Mouse (Mus musculus) neural tube, embryonic 15.5 days (tissue): ENCODE data around the gene Gm26602. TPM values are rescaled to one million over a fixed set of nuclear protein-coding genes. Genes with fewer than 3 reads are reported as not detected.

Experiments used
- ATAC-seq: fragments of 200-750 bp; cut with Nextera tagmentation; 2 replicates; pipeline ENCODE4 v1.8.0; 2017; ENCODE audit warnings: mild to moderate bottlenecking, moderate TSS enrichment, moderate library complexity; ENCODE audit not compliant: low FRiP score
- H3K27ac ChIP-seq: fragments of 300-500 bp; sonication (generic); replicated peaks from 2 replicates; pipeline ENCODE4 v1.5.1; 2015; ENCODE audit warnings: mild to moderate bottlenecking, inconsistent platforms
- H3K27me3 ChIP-seq: fragments of 300-500 bp; sonication (generic); replicated peaks from 2 replicates; pipeline ENCODE4 v1.6.1; 2015; ENCODE audit warnings: inconsistent platforms
- H3K36me3 ChIP-seq: fragments of 300-500 bp; sonication (generic); 2 replicates; pipeline ENCODE4 v1.6.1; 2015; ENCODE audit warnings: inconsistent platforms
- H3K4me1 ChIP-seq: fragments of 300-500 bp; sonication (generic); 2 replicates; pipeline ENCODE4 v1.6.1; 2015; ENCODE audit warnings: inconsistent platforms
- H3K4me2 ChIP-seq: fragments of 300-500 bp; sonication (generic); 2 replicates; pipeline ENCODE4 v1.6.1; 2015; ENCODE audit warnings: inconsistent platforms, mild to moderate bottlenecking, moderate library complexity
- H3K4me3 ChIP-seq: fragments of 300-500 bp; sonication (generic); replicated peaks from 2 replicates; pipeline ENCODE4 v1.5.1; 2015; ENCODE audit warnings: mild to moderate bottlenecking, inconsistent platforms
- H3K9ac ChIP-seq: fragments of 300-500 bp; sonication (generic); replicated peaks from 2 replicates; pipeline ENCODE4 v1.6.1; 2015; ENCODE audit warnings: mild to moderate bottlenecking, inconsistent platforms
- H3K9me3 ChIP-seq: fragments of 300-500 bp; sonication (generic); replicated peaks from 2 replicates; pipeline ENCODE4 v1.6.1; 2016; ENCODE audit warnings: inconsistent platforms
- WGBS: fragments of 180-500 bp; shearing (Covaris S2); methylation state at CpG from one replicate; pipeline ENCODE4 v1.1.7; 2015; ENCODE audit warnings: mixed read lengths; 5-methylcytosine and 5-hydroxymethylcytosine counted together
- polyA plus RNA-seq: library from polyadenylated mRNA; unstranded; fragments of >200 nt; fragmentation: Nextera tagmentation; extraction: Ambion mirVana; gene quantifications from 2 replicates; pipeline ENCODE4 v1.2.1, GENCODE M21; 2015

Gene Gm26602
- polyA plus RNA-seq, 1 experiment from 2014 or later, result 23.6 TPM

DNA sequence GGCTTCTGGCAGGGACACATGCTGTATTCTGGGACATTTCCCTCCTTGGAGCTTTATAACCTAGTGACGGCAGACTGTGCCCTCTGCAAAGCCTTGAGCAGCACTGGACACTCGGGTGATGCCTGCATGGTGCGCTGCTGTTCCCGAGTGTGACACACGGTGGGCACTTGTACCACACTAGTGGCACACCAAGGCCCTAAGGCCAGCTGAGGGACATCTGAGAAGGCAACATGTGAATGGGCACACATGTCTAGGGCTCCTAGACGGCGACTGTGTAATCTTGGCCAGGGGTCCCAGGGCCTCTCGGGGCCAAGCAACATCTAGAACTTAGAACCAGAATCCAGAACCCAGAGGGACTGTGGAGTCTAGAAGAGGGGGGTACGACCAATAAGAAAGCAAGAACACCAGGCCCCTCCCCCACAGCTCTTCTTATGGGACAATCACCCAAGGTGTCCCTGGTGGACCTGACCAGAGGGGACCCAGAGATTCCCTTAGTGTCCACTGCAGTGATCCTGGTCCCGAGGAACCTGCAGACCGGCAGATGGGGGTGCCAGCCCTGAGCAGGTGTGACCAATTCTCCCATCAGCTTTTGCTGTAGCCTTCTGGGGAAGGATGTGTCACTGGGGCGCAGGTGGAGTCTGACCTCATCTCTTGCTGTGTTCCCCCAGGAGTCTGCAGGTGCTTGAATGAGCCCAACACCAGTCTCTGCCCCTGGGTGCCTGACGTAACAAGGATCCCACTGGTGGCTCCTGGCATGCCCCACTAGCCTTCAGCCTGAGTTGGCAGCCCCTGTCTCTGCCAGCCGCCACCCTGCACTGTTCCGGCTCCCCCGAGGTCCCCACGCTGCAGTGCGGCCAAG lies 19.5 kb downstream of the Gm26602 start:
- ATAC-seq, result no peak
- peak overlapping the region; percentile 88 for H3K4me2 ChIP-seq
- peaks cover 9% of the 10 kb centered on the region for H3K36me3 ChIP-seq
- H3K27me3 ChIP-seq, result no peaks in the 10 kb centered on the region
- H3K9me3 ChIP-seq, result no peaks in the 10 kb centered on the region
- 72% methylated on average over 18 of the region's 18 CpGs for whole genome bisulfite sequencing
- H3K9ac ChIP-seq, result 0 out of 2 replicates have a peak overlapping the region, but pooled peaks have one; percentile 29
- peaks cover 73% of the 10 kb centered on the region for H3K4me1 ChIP-seq
- no peak overlapping the region for H3K4me3 ChIP-seq
- peak overlapping the region; percentile 45; the same call in 1 of the 2 replicates for H3K27ac ChIP-seq

DNA sequence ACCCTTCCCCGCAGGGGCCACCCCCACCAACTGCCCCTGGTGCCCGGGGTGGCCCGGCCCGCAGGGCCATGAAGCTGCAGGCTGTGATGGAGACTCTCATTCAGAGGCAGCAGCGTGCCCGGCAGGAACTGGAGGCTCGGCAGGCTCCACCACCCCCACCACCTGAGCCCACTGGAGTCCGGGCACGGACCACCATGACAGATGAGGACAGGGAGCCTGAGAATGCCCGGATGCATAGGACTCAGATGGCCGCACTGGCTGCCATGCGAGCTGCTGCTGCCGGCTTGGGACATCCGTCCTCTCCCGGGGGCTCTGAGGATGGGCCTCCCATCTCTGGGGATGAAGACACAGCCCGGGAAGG lies 20.1 kb downstream of the Gm26602 start:
- Histone ChIP-seq H3K9ac (no peak overlapping the region), H3K4me3 (no peak overlapping the region), H3K4me2 (no peak overlapping the region), H3K36me3 (peaks cover 9% of the 10 kb centered on the region), H3K27ac (peak overlapping the region; percentile 45; the same call in 1 of the 2 replicates), H3K9me3 (no peaks in the 10 kb centered on the region), H3K27me3 (no peaks in the 10 kb centered on the region), H3K4me1 (peaks cover 71% of the 10 kb centered on the region)
- WGBS, result 45% methylated on average over 16 of the region's 16 CpGs
- no peak for ATAC-seq

DNA sequence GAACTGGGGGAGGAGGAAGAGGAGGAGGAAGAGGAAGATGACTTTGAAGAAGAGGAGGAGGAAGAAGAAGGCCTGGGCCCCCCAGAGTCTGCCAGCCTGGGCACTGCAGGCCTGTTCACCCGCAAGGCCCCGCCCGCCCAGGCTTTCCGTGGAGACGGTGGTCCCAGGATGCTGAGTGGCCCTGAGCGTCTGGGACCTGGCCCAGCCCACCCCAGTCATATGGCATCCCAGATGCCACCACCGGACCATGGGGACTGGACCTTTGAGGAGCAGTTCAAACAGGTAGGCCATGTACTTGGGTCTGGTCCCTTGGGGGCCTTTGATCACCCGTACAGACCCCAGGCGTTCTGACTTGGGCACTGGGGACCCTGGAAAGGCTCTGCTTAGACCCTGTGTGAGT lies 21.1 kb downstream of the Gm26602 start:
- no peak for ATAC-seq
- Histone ChIP-seq H3K36me3 (peaks cover 9% of the 10 kb centered on the region), H3K4me3 (no peak overlapping the region), H3K27ac (no peak overlapping the region), H3K4me1 (peaks cover 69% of the 10 kb centered on the region), H3K4me2 (no peak overlapping the region), H3K9me3 (no peaks in the 10 kb centered on the region), H3K27me3 (no peaks in the 10 kb centered on the region), H3K9ac (no peak overlapping the region)
- 88% methylated on average over 9 of the region's 9 CpGs for WGBS

DNA sequence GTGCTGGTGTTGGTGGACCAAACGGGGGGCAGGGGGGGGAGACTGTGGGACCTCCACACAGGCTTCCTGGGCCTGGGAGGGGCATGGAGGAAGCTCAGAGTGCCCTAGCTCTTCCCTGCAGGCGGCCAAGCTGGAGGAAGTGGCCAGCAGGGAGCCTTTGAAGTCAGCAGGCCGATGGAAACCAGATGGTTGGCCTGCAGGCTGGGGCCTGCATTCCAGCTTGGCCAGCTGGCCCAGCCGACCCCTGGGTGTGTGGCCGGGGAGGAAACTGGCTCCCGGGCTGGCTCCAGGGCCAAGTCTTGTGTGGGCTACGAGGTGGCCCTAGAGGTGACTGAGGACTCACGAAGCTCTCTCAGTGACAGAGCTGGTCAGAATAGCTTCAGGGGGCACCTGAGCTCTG lies 22.1 kb downstream of the Gm26602 start:
- H3K4me3 ChIP-seq, result no peak overlapping the region
- H3K4me2 ChIP-seq, result peak overlapping the region; percentile 5; the same call in 1 of the 2 replicates
- no peaks in the 10 kb centered on the region for H3K9me3 ChIP-seq
- H3K4me1 ChIP-seq, result peaks cover 76% of the 10 kb centered on the region
- no peak for ATAC-seq
- H3K27me3 ChIP-seq, result no peaks in the 10 kb centered on the region
- peak overlapping the region; percentile 63 for H3K27ac ChIP-seq
- H3K9ac ChIP-seq, result no peak overlapping the region; the same call in 1 of the 2 replicates
- peaks cover 9% of the 10 kb centered on the region for H3K36me3 ChIP-seq
- WGBS, result 14% methylated on average over 8 of the region's 8 CpGs

DNA sequence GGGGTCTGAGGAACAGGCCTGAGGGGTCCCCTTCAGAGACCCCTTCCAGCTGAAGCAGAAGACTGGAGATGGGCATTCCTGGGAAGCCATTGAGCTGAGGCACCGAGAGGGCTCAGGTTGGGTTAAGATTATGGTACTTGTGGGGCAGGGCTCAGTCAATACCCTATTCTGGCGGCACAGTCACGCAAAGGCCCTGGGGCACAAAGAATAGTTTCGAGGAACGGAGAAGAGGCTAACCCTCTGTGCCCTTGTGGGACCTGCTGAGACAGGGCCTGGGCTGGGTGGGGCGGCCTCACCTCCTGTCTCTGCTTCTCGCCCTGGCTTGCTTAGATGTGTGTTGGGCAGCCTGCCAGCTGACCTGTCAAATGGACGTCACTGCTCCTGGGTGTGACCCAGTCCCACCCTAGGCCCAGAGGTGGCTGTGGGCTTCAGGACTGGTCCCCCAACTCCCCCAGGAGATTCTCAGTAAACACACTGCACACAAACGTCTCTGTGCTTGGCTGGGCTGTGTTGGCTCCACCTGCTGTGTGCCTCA lies 22.6 kb downstream of the Gm26602 start:
- 71% methylated on average over 9 of the region's 9 CpGs for WGBS
- Histone ChIP-seq H3K4me2 (0 out of 2 replicates have a peak overlapping the region, but pooled peaks have one; percentile 5), H3K9ac (no peak overlapping the region), H3K9me3 (no peaks in the 10 kb centered on the region), H3K4me3 (no peak overlapping the region), H3K4me1 (peaks cover 77% of the 10 kb centered on the region), H3K36me3 (peaks cover 9% of the 10 kb centered on the region), H3K27me3 (no peaks in the 10 kb centered on the region), H3K27ac (peak overlapping the region; percentile 63; the same call in 1 of the 2 replicates)
- ATAC-seq, result no peak

DNA sequence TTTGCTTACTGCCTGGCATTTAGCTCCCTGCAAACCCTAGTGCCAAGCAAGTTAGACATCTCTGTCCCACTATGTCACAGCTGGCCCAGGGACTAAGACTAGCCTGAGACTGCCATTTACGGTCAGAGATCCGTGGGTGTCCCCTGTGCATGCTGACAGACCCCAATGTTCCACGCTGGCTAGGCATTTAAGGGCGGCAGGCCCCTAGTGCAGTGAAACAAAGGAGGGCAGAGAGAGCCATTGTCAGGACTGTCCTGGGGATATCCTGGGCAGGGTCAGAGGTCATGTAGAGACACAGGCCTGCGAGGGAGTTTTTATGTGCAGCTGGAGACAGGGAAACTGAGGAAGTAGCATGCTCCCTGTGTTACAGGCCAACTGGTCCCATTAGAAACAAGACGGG lies 23.2 kb downstream of the Gm26602 start:
- Histone ChIP-seq H3K9ac (no peak overlapping the region), H3K4me3 (no peak overlapping the region), H3K27ac (peak overlapping the region; percentile 63), H3K27me3 (no peaks in the 10 kb centered on the region), H3K4me2 (no peak overlapping the region), H3K36me3 (peaks cover 9% of the 10 kb centered on the region), H3K9me3 (no peaks in the 10 kb centered on the region), H3K4me1 (peaks cover 75% of the 10 kb centered on the region)
- 32% methylated on average over 6 of the region's 6 CpGs for WGBS
- ATAC-seq, result no peak

DNA sequence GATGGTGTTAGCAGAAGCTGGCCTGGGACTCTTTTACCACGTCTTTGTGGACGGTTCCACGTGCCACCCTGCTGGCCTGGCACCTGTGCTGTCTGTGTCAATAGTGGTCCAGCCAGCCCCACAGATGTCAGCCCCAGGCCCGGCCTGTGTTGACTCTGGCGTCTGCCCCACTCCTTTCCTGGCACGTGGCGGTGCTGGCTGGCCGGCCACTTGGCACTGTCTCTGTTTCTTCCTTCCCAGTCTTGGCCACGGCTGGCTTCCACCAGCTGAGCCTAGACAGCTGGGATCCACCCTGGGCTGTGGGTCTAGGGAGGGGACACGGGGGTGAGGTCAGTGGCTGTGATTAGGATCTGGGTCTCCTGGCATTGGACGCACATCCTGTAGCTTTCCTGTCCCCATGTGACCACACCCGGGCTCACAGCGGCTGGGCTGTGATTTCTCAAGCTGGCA lies 23.6 kb downstream of the Gm26602 start:
- Histone ChIP-seq H3K4me1 (peaks cover 71% of the 10 kb centered on the region), H3K27ac (peak overlapping the region; percentile 63), H3K9me3 (no peaks in the 10 kb centered on the region), H3K9ac (no peak overlapping the region), H3K4me3 (no peak overlapping the region), H3K27me3 (no peaks in the 10 kb centered on the region), H3K4me2 (no peak overlapping the region), H3K36me3 (peaks cover 10% of the 10 kb centered on the region)
- peak; percentile 32; the same call in 1 of the 2 replicates for ATAC-seq
- 46% methylated on average over 13 of the region's 13 CpGs for WGBS

DNA sequence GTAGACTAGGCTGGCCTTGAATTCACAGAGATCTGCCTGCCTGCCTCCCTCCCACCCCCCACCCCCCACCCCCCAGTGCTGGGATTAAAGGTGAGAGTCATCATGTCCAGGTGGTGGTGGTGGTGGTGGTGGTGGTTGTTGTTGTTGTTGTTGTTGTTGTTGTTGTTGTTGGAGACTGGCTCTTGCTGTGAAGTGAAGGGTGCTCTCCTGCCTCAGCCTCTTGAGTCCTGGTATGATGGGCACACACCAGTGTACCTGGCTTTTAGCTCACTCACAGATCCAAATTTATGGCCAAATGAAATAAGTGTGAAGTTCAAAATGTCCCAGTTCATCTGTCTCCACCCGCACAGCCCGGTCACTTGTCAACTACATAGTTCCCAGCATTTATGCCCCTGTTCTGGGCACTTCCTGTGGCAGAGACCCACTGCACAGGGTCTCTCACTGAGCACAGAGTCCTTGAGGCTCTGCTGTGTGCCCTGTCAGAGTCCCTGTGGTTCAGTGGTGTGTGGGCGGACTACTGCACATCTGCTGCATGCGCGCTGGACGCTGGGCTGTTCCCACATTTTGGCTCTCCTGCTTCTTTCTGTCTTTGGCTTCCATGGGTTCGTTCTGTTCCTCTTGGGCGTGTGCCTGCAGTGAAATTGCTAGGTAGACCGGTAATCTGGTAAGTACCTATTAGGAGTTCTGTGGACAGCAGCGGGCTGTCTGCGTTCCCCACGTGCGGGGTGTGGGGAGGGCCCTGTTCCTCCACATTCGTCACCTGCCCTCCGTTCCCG lies 24.3 kb downstream of the Gm26602 start:
- Histone ChIP-seq H3K36me3 (peaks cover 13% of the 10 kb centered on the region), H3K9ac (no peak overlapping the region), H3K27me3 (no peaks in the 10 kb centered on the region), H3K27ac (peak overlapping the region; percentile 63; the same call in 1 of the 2 replicates), H3K4me1 (peaks cover 64% of the 10 kb centered on the region), H3K4me2 (no peak overlapping the region), H3K4me3 (no peak overlapping the region), H3K9me3 (no peaks in the 10 kb centered on the region)
- WGBS, result 90% methylated on average over 16 of the region's 16 CpGs
- ATAC-seq, result no peak

DNA sequence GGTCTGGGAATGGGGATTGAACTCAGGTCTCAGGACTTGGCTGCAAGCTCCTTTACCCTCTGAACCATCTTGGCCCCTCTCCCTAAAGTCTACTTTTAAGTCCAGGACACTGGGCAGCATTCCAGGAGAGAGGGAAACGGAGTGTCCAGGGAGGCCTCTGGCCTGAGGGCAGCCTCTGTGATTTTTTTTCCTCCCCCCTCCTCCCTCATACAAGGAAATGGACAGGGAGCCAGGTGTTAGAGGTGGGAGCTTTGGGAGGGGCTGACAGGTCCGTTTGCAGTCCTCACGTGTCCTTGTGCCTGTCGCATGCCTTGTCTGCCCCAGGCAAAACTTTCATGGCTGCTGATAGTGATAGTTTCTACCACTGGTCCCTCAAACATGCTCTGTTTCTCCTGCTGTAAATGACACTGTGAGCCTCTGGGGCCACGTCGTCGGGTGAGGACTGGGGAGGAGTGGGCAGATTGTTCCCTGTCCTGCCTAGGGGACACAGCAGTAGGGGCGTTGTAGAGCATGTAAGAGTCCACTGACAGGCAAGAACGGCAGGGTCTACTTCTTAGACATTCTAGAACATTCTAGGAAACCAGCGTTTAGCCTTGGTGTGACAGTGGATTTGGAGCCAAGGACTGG lies 25.7 kb downstream of the Gm26602 start:
- Histone ChIP-seq H3K36me3 (peaks cover 13% of the 10 kb centered on the region), H3K4me1 (peaks cover 60% of the 10 kb centered on the region), H3K9ac (0 out of 2 replicates have a peak overlapping the region, but pooled peaks have one; percentile 2), H3K27ac (0 out of 2 replicates have a peak overlapping the region, but pooled peaks have one; percentile 25), H3K27me3 (no peaks in the 10 kb centered on the region), H3K9me3 (no peaks in the 10 kb centered on the region), H3K4me3 (no peak overlapping the region), H3K4me2 (peak overlapping the region; percentile 25)
- 68% methylated on average over 10 of the region's 10 CpGs for WGBS
- ATAC-seq, result no peak

DNA sequence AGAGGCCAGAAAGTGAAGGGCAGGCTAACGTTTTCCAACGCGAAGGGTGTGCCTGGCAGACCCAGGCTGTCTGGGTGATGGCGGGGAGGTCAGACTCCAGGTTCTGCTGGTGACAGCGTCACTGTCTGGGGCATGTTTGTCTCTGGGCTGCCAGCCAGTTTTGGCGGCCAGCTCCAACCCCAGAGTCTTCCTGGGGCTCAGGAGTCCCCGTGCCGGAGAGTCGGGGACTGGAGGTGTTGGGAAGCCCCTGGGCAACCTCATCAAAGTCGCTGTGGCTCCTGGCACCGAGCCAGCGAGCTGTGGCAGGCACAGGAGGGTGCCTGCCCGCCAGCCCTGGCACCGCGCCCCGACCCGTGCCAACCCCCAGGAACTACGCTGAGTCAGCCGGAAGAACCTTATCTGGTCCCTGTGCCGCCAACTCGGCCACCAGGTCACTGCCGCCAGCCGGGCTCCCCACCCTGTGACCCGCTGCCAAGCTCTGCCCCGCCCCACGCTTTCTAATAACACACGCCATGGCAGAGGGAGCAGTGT lies 26.3 kb downstream of the Gm26602 start:
- 43% methylated on average over 27 of the region's 27 CpGs for WGBS
- H3K27ac ChIP-seq, result 0 out of 2 replicates have a peak overlapping the region, but pooled peaks have one; percentile 25
- no peak overlapping the region for H3K4me3 ChIP-seq
- no peaks in the 10 kb centered on the region for H3K9me3 ChIP-seq
- H3K27me3 ChIP-seq, result no peaks in the 10 kb centered on the region
- no peak for ATAC-seq
- H3K4me2 ChIP-seq, result peak overlapping the region; percentile 25
- peaks cover 9% of the 10 kb centered on the region for H3K36me3 ChIP-seq
- 0 out of 2 replicates have a peak overlapping the region, but pooled peaks have one; percentile 2 for H3K9ac ChIP-seq
- H3K4me1 ChIP-seq, result peaks cover 58% of the 10 kb centered on the region
